Mouse (Mus musculus) monocyte, adult 5-6 weeks (primary cell): Measurements from ENCODE around the gene Clec1a. TPM values are rescaled to one million over a fixed set of nuclear protein-coding genes. Genes with fewer than 3 reads are reported as not detected.

Experiments
- ATAC-seq: fragments of 153-309, 156-312 bp; replicated peaks from 2 replicates; pipeline ENCODE4 v1.8.0; 2017; ENCODE audit warnings: mild to moderate bottlenecking; ENCODE audit not compliant: low TSS enrichment, insufficient number of reproducible peaks, severe bottlenecking, poor library complexity, low FRiP score
- total RNA-seq: library from RNA; stranded (forward); fragments of 200-1000, 200-491, 200-594 nt; gene quantifications from 3 replicates; pipeline ENCODE4 v1.2.3, GENCODE M21; 2017

The Clec1a gene
- total RNA-seq, 1 experiment from 2014 or later: 2.3 TPM

DNA sequence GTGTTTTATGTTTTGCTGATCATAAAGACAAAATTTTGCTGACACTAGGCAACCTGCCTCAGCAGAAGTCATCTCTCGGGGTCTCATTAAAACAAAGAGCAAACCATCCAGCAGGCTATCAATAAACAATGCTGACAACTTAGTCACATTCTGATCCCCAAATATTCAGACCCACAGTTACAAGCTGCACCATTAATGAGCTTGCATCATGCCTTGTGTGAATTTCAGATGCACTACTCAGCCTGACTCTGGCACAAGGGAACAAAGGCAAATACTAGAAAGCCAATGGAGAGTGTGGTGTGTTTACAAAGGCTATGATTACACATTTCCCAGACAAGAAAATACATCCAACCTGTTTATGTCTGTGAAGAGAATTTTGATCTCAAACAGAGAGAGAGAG, 37.6 kb downstream of the Clec1a start:
- no peak for ATAC-seq

DNA sequence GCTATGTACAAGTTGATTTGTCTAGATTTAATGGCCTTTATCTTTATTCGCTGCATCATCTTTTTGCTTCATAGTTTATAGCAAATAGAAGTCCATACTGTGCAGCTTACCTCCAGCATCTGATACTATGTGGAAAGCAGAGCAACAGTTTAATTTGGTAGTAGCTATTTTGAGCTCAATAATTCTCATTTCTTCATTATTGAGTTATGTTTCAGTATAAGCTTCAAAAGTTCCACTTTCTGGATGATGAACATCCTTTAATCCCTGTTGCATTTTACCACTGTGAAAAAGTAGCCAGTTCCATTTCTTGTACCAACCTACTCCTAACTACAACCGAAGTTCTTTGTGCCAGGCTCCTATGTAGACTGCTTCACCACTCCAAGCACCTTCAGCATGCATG, 43.2 kb downstream of the Clec1a start, which contains the start of gene Clec9a:
Clec9a (plus strand) TSS at position 301 of the 400 bp plus-strand sequence.
- ATAC-seq: no peak

DNA sequence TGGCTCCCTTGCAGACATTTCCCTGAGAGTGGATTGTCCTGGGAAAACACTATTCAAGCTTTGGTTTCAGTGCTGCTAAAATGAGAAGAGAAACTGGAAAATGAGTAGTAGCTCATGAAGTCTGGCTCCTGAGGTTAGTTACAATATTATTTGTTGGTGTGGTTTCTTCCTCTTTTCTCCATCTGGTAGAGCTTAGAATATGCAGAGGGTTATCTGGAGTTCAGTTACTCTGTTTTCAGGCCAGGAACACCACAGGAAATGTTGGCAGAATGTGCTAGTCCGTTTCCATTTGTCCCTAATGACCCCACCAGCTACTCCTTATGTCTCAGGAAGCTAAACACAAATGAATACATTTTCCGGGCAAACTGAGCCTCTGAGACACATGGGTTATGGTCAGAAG, 44.5 kb downstream of the Clec1a start:
- ATAC-seq: peak; percentile 89

DNA sequence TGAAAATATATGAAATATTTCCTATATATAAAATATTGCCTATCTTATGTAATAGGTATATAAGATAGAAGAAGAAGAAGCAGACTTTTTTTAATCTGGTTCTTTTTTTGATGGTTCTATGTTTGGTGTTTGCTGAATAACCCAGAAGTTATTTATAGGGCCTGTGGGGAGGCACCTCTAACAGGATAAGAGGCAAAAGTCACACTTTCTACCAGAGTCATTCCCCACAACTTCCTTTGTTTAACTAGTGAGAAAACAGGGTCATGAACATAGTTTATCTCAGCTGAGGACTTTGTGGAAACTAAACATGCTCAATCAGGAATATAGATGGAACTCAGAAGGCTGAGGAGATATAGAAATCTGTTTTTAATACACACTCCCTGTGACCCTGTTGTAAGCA, 45.8 kb downstream of the Clec1a start:
- peak; percentile 44; the same call in 1 of the 2 replicates for ATAC-seq

DNA sequence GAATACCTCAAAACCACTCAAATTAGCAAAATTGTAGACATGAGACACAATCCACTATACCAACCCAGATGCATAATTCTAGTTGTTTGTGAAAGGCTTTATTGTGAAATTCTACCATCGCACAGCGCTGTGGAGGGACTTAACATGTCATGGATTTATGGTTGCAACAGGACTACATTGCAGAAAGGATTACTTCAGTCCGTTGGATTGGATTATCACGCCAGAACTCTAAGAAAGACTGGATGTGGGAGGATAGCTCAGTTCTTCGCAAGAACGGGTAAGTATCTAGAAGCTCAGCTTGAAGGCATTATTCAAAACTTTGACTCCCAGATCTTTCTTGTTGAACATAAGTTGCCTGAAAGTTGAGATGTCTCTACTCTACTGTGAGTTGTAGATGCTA, 48.4 kb downstream of the Clec1a start:
- ATAC-seq: no peak

DNA sequence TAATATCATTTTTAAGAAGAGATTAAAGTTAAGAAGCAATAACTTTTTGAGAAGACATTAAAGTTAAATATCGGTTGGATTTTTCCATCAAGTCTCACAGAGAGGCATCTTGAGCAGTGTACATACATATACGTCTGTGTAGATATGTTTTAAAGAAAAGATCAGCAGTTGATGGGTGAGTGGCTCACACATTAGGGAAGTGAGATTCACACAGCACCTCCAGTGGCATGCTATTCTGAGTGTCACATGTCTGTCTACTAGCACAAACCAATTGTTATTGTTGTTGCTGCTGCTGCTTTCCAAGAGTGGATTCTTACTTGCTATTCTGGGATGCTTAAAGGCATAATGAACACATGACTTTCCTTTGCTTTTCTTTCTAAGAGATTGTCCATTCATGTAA, 49.4 kb downstream of the Clec1a start:
- 0 out of 2 replicates have a peak, but pooled peaks have one; percentile 54 for ATAC-seq

DNA sequence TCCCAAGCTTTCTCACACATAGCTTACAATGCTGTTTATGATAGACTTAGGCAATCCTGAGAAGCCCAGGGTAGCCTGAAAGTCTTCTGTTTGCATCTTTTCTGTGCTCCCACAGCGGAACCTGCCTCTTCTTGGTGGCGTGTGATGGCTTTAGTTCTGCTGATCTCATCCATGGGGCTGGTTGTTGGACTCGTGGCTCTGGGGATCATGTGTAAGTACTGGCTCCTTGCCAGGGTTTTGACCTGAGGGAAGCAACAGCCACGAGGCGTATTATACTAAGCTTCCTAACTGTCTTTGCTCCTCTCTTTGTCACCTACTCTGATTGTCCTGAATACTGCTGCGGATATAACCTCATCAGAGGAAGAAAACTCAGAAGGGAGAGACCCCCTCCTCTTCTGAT, 51.9 kb downstream of the Clec1a start:
- 0 out of 2 replicates have a peak, but pooled peaks have one; percentile 31 for ATAC-seq

DNA sequence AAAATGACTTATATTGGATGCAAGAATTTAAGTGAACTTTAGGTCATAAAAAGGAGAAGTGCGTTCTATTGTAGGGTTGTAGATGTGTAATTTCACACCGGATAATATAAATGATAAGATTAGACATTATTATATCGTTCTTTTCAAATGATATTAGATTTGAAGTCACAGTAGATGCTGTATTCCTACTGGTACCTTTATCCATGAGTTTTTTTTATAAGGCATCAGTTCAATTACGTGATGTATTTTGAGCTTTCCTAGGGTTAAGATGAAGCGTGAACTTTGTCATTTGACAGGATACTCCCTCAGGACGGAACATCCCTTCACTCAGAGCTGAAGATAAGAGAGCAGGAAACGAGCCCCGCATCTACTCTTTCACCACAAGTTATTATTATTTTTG, 54.8 kb downstream of the Clec1a start, which contains the start of gene Clec1b:
Clec1b (plus strand) TSS at position 301 of the 400 bp plus-strand sequence.
- no peak for ATAC-seq

DNA sequence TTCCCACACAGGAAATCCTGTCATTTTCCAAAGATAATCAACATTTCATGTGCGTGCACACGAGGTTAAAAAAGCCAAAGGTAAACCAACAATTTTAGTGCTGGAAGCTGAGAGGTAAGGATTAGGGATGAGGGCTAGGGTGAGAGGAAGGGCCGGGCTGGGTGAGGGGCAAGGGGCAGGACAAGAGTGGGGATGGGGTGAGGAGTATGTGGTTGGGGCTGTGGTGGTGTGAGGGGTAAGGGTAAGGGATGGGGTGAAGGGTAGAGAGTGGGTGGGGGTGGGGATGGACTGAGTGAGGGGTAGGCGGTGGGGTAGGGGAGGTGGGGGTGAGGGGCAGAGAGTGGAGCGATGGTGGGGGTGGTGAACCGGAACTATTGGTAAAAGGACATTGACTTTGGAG, 58.1 kb downstream of the Clec1a start:
- ATAC-seq: no peak

DNA sequence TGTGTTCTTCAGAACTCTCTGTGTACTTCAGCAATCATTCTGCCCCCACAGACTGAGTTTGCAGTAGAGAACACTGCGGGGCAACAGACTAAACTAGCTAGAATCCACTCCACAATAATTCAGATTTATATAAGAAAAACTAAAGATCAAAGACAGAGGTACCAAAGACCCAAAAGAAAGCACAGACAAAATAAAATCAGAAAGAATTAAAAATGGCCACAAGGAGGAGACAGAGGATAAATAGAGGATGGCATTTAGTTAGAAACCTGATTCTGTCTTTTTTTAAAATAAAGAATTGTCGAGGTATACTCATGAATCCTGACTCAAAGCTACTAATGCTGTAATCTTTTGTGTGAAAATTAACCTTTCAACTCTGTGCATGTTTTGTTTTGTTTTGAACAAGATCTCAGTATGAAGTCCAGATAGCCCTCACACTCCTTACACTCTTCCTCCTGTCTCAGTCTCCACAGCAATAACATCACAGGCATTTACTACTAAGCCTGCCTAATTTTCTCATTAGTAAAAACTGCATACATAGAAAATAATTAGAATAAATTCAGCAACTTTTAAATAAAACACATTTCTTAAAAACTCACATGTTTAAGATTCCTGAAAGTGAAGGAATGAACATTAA, 58.6 kb downstream of the Clec1a start:
- ATAC-seq: no peak

DNA sequence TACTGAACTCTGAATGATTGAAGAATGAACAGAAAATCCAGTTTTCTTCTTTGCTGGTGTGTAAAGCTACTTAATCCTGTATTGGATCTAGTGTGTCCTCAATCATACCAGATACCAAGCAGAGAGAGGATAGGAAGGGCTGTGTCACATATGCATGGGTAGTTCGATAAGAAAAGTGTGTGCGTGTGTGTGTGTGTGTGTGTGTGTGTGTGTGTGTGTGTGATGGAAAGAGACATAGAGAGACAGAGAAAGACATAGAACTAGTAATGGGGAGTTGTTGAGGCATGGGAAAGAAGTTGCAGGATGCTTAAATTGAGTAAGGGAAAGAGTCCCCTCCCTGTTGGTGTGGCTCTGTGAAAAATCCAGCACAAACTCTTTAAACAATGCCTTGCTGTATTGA, 66.0 kb downstream of the Clec1a start, which contains the start of gene Clec12b:
Clec12b (minus strand) TSS at position 101 of the 400 bp plus-strand sequence.
- no peak for ATAC-seq

DNA sequence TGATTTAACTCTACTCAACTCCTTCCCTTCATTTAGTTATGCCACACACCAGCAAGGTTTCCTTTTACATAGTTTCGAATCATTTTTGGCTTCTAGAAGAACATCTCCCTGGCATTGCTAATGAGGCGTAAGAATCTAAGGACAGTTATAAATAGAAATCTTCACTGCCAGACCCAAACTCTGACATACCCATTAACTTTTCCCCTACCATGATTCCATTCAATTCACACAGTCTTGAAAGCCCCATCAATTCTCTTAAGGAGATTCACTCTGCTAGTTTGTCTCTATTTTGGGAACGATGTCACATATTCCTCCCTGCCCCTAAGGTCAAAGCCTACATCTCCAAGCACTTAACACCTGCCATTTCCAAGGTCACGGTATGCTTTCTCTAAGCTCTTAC, 66.8 kb downstream of the Clec1a start:
- no peak for ATAC-seq

DNA sequence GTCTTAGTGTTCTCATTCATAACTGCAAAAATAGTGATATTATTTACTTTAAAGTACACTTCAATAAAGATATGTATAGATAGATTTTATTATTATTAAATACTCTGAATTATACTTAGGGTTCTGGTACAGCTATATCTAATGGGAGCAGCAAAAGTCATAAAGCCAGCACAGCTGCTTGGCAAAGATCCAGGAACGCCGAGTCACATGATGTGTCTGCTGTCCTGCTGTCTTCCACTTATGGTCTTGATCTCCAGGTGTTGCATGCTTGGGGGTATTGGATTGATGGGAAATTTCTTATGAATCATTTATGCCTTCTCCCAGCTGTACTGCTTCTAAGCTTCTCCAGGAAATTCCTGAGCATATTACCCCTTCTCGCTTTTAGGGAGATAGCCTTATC, 68.3 kb downstream of the Clec1a start:
- no peak for ATAC-seq

DNA sequence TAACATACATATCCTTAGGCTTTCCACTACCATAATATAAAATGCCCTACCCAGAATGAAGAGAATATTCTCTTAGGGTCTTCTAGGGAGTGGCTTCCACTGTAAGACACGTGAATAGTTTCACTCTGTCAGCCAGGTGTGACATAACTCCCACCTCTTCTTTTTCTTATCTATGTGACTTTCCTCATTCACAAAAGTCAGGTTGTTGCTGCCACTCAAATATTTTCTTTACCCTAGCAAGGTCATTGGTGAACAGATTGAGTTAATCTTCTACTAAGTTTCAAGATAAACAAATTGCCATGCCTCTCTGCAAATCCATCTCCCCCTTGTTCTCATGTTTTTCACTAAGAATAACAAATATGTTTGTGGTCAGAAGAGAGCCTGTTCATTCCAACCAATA, 70.1 kb downstream of the Clec1a start:
- ATAC-seq: no peak

DNA sequence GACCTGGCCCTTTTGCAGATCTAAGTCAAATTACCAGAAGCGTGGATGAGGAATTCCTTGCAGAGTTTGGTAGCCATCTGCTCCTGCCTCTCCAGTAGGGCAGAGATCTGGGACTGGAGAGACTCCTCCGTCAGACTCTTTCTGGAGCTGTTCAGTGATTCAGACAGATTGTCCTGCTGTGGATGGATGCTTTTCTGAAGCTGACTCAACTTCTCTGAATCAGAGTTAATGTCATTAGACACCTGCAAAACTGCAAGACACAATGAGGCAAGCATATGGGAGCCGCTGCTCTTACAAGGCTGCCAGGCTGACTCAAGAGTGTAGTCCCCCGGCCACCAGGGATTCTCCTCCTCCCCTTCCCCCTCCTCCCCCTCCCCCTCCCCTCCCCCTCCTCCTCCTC, 71.3 kb downstream of the Clec1a start:
- ATAC-seq: no peak

DNA sequence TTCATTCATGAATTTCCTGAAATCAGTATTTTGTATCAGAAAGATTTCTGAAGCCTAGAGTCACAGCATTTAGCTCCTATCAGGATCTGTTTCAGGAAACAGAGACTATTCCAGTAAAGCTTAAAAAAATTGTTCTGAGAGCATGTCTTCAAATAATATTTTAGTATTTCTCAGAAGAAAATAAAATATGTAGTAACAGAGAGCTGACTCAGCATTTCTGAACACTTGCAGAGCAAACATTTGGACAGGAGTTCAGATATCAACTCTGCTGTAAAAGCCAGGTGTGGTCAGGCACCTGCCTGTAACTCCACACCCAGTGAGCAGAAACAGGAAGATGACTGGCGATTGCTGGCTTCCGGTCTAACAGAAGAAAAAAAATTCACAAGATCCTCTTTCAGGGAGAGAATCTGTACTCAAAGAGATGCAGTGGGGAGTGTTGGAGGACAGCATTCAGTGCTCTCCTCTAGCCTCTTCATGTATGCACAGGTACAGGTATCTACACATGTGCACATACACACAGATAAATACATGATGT, 76.8 kb downstream of the Clec1a start:
- peak; percentile 51; the same call in 1 of the 2 replicates for ATAC-seq

Other genes starting within 250 kb of the Clec1a start
- 122 to 324 TPM (median 301 TPM) in 3 replicates for gene Cd69, start 176.6 kb downstream of the Clec1a start, total RNA-seq
- gene 4922502D21Rik, start 120.2 kb downstream of the Clec1a start, total RNA-seq: 0.76 to 0.85 TPM in 2 of 3 replicates, not detected in the other
- 95.9 to 190 TPM (median 158 TPM) in 3 replicates for gene Clec12a, start 109.3 kb downstream of the Clec1a start, total RNA-seq
- gene Clec12b, start 66.1 kb downstream of the Clec1a start, total RNA-seq: not detected in 3 replicates
- gene Clec1b, start 54.7 kb downstream of the Clec1a start, total RNA-seq: 4.3 to 125 TPM (median 16.0 TPM) in 3 replicates
- 2.2 to 5.2 TPM (median 3.1 TPM) in 3 replicates for gene Clec9a, start 43.1 kb downstream of the Clec1a start, total RNA-seq
- gene Olr1, start 55.2 kb upstream of the Clec1a start, total RNA-seq: 8.4 to 15.7 TPM (median 11.1 TPM) in 3 replicates
- 1.9 TPM in 1 of 3 replicates, not detected in the others for gene Tmem52b, start 60.6 kb upstream of the Clec1a start, total RNA-seq
- 27.9 to 39.7 TPM (median 35.0 TPM) in 3 replicates for gene Gabarapl1, start 81.2 kb upstream of the Clec1a start, total RNA-seq
- 390 to 1,008 TPM (median 400 TPM) in 3 replicates for gene Klre1, start 125.9 kb upstream of the Clec1a start, total RNA-seq
- gene Klrd1, start 139.8 kb upstream of the Clec1a start, total RNA-seq: 278 to 891 TPM (median 296 TPM) in 3 replicates
- gene Klrk1, start 171.9 kb upstream of the Clec1a start, total RNA-seq: 316 to 1,130 TPM (median 336 TPM) in 3 replicates
- 10.2 to 77.0 TPM (median 14.9 TPM) in 3 replicates for gene Klrc3, start 191.3 kb upstream of the Clec1a start, total RNA-seq
- 92.3 to 435 TPM (median 102 TPM) in 3 replicates for gene Klrc2, start 208.7 kb upstream of the Clec1a start, total RNA-seq
- 135 to 407 TPM (median 135 TPM) in 3 replicates for gene Klrc1, start 227.0 kb upstream of the Clec1a start, total RNA-seq